Mouse (Mus musculus): ENCODE measurements around the gene Ing3. TPM values are rescaled to one million over a fixed set of nuclear protein-coding genes. Genes with fewer than 3 reads are reported as not detected.

Gene Ing3
- total and polyA plus RNA-seq, 3 experiments, result 14.5 to 34.3 (median 21.9) TPM

- Histone ChIP-seq H3K79me2 (replicated peaks; ENCODE audit: control insufficient read depth, extremely low read depth, insufficient read depth, poor library complexity, severe bottlenecking) (no peaks in the 10 kb centered on the region), H3K4me3 (replicated peaks in 1 of 3; ENCODE audit: low read depth in 2 of 3, low read length in 2 of 3, poor library complexity in 1 of 3) (no peak overlapping the region), H3K9ac (ENCODE audit: insufficient read depth, low read depth) (no peak overlapping the region), H3K4me1 (ENCODE audit: control insufficient read depth in 1 of 2, insufficient read depth in 2 of 2) (peaks cover 0 to 8% of the 10 kb centered on the region in 2 experiments; a peak in 2 of 4 replicates), H3K27me3 (replicated peaks) (no peaks in the 10 kb centered on the region), H3K36me3 (replicated peaks in 1 of 2; ENCODE audit: control insufficient read depth in 1 of 2, insufficient read depth in 1 of 2, low read length in 1 of 2) (no peaks in the 10 kb centered on the region), H3K9me3 (replicated peaks; ENCODE audit: low read length) (no peaks in the 10 kb centered on the region), H3K4me2 (ENCODE audit: insufficient read depth, low read depth, poor library complexity, severe bottlenecking) (no peak overlapping the region), H3K27ac (ENCODE audit: insufficient read depth, low read depth) (no peak overlapping the region)
- no peak for DNase-seq (ENCODE audit: extremely low read depth)
- in situ Hi-C loops (cut with MboI; ENCODE audit: low pct_ligation_motif_present, low pct_unique_long_range_greater_than_20kb, low sequenced_read_pairs) (no loop called here), dilution Hi-C loops (cut with MboI; ENCODE audit: extremely low pct_ligation_motif_present, extremely low pct_unique_long_range_greater_than_20kb, low sequenced_read_pairs) (no loop called here)
- no peak for TF ChIP-seq NELFE (IDR thresholded peaks at IDR 0.05; ENCODE audit: low read depth, low read length)
- TF ChIP-seq BHLHE40 (IDR thresholded peaks at IDR 0.05; ENCODE audit: low read depth, low read length), result no peak
- TF ChIP-seq E2F4 (IDR thresholded peaks at IDR 0.05; ENCODE audit: insufficient replicate concordance, low read depth, low read length), result no peak
- TF ChIP-seq ELF1 (IDR thresholded peaks at IDR 0.05; ENCODE audit: low read depth, low read length), result no peak
- no peak for TF ChIP-seq ZKSCAN1 (IDR thresholded peaks at IDR 0.05; ENCODE audit: borderline replicate concordance, low read depth, low read length)
- no peak for TF ChIP-seq MYC (IDR thresholded peaks at IDR 0.05; ENCODE audit: low read depth, low read length)
- TF ChIP-seq EP300 (IDR thresholded peaks at IDR 0.05; ENCODE audit: low read length), result no peak
- TF ChIP-seq CTCF (conservative IDR thresholded peaks at IDR 0.05 in 1 of 2, IDR thresholded peaks at IDR 0.05 in 1 of 2; ENCODE audit: low read depth in 2 of 2, low read length in 2 of 2), result no peak
- no peak for TF ChIP-seq GABPA (IDR thresholded peaks at IDR 0.05; ENCODE audit: insufficient replicate concordance, low read depth, low read length)
- no peak for TF ChIP-seq SIN3A (IDR thresholded peaks at IDR 0.05; ENCODE audit: low read length)
- TF ChIP-seq MAFK (IDR thresholded peaks at IDR 0.05; ENCODE audit: insufficient replicate concordance, low read length), result no peak
- no peak for TF ChIP-seq ZNF384 (IDR thresholded peaks at IDR 0.05; ENCODE audit: low read depth, low read length)
- no peak for TF ChIP-seq TBP (conservative IDR thresholded peaks at IDR 0.05; ENCODE audit: low read depth, low read length)
- TF ChIP-seq POLR2AphosphoS2 (IDR thresholded peaks at IDR 0.05; ENCODE audit: low read depth, low read length), result no peak
- no peak for TF ChIP-seq HCFC1 (IDR thresholded peaks at IDR 0.05; ENCODE audit: low read depth, low read length)
- TF ChIP-seq CHD2 (IDR thresholded peaks at IDR 0.05; ENCODE audit: low read length), result no peak
- TF ChIP-seq ZC3H11A (IDR thresholded peaks at IDR 0.05; ENCODE audit: low read depth, low read length), result no peak
- no peak for TF ChIP-seq USF2 (conservative IDR thresholded peaks at IDR 0.05; ENCODE audit: low read depth, low read length)
- TF ChIP-seq PAX5 (IDR thresholded peaks at IDR 0.05; ENCODE audit: low read length), result no peak
- TF ChIP-seq TCF12 (IDR thresholded peaks at IDR 0.05; ENCODE audit: low read depth, low read length), result no peak
Measured at GRCm38 (mm10) chr6:22018768-22019445, 69.5 kb downstream of the Ing3 start.

- H3K36me3 ChIP-seq (replicated peaks in 1 of 2; ENCODE audit: control insufficient read depth in 1 of 2, insufficient read depth in 1 of 2, low read length in 1 of 2), result no peaks in the 10 kb centered on the region
- no peaks in the 10 kb centered on the region for H3K79me2 ChIP-seq (replicated peaks; ENCODE audit: control insufficient read depth, extremely low read depth, insufficient read depth, poor library complexity, severe bottlenecking)
- no peak for DNase-seq (ENCODE audit: extremely low read depth)
- H3K27me3 ChIP-seq (replicated peaks), result no peaks in the 10 kb centered on the region
- no peaks in the 10 kb centered on the region for H3K9me3 ChIP-seq (replicated peaks; ENCODE audit: low read length)
- no peak overlapping the region for H3K4me3 ChIP-seq (replicated peaks in 1 of 3; ENCODE audit: low read depth in 2 of 3, low read length in 2 of 3, poor library complexity in 1 of 3)
- TF ChIP-seq KAT2A (IDR thresholded peaks at IDR 0.05; ENCODE audit: insufficient replicate concordance, low read length) (no peak), POLR2AphosphoS2 (IDR thresholded peaks at IDR 0.05; ENCODE audit: low read depth, low read length) (no peak), NRF1 (IDR thresholded peaks at IDR 0.05; ENCODE audit: low read depth, low read length) (no peak), ETS1 (conservative IDR thresholded peaks at IDR 0.05; ENCODE audit: low read depth, low read length) (no peak)
- dilution Hi-C loops (cut with MboI; ENCODE audit: extremely low pct_ligation_motif_present, extremely low pct_unique_long_range_greater_than_20kb, low sequenced_read_pairs), result no loop called here
- no peak overlapping the region for H3K9ac ChIP-seq (ENCODE audit: insufficient read depth, low read depth)
- in situ Hi-C loops (cut with MboI; ENCODE audit: low pct_ligation_motif_present, low pct_unique_long_range_greater_than_20kb, low sequenced_read_pairs), result no loop called here
- H3K4me2 ChIP-seq (ENCODE audit: insufficient read depth, low read depth, poor library complexity, severe bottlenecking), result no peak overlapping the region
- H3K4me1 ChIP-seq (ENCODE audit: control insufficient read depth in 1 of 2, insufficient read depth in 2 of 2), result peaks cover 0 to 8% of the 10 kb centered on the region in 2 experiments; a peak in 2 of 4 replicates
- H3K27ac ChIP-seq (ENCODE audit: insufficient read depth, low read depth), result no peak overlapping the region
Measured at GRCm38 (mm10) chr6:22019637-22020036, 70.3 kb downstream of the Ing3 start.
